25 mouse cellular contexts compared by ENCODE assay signal in genomic region chr1:128285136-128285535, GRCm38 (mm10). TPM values are rescaled to one million over a fixed set of nuclear protein-coding genes. Genes with fewer than 3 reads are reported as not detected.
DNase-seq lines count a peak whose midpoint lies in the region; ATAC-seq and TF ChIP-seq lines count a peak whose summit lies in the region.
"Had no signal": no experiment of that assay in that cellular context is flagged by ENCODE, and none has a peak within 500 bp of the region (broad histone marks: within the 10 kb centered on the region; RNA-seq: fewer than 3 reads in every experiment).

No protein-coding gene starts in this region.

- H3K27ac ChIP-seq in forebrain, embryonic 13.5 days: no peak overlapping the region
- no peak overlapping the region for H3K27ac ChIP-seq in forebrain, embryonic 11.5 days (ENCODE audit: low read depth, low read length)
- no peak overlapping the region for H3K27ac ChIP-seq in midbrain, embryonic 11.5 days (ENCODE audit: low read depth, low read length)
- no peak overlapping the region for H3K27ac ChIP-seq in midbrain, embryonic 10.5 days (replicated peaks)
- H3K27ac ChIP-seq: heart, embryonic 13.5 days; hindbrain, embryonic 13.5 days; left cerebral cortex, adult 2 months; liver, embryonic 12.5 days; neural tube, embryonic 13.5 days had no signal

- H3K4me2 ChIP-seq in forebrain, embryonic 13.5 days: no peak overlapping the region
- H3K4me2 ChIP-seq in forebrain, embryonic 11.5 days (ENCODE audit: low read depth, low read length, severe bottlenecking): no peak overlapping the region
- H3K4me2 ChIP-seq in midbrain, embryonic 11.5 days: no peak overlapping the region
- H3K4me2 ChIP-seq: heart, embryonic 13.5 days; hindbrain, embryonic 13.5 days; liver, embryonic 12.5 days; neural tube, embryonic 13.5 days had no signal

- intact Hi-C loops in heart, postnatal 14 days (cut with DNase I): loop anchor here (10.0 kb wide), 1 partner anchor 540 kb away; no protein-coding TSS in a partner anchor
- intact Hi-C loops in heart, postnatal 25 days (cut with DNase I): no loop called here

- TF ChIP-seq POLR2A in brain, embryonic 14.5 days (IDR thresholded peaks at IDR 0.05; ENCODE audit: borderline replicate concordance, extremely low read depth, insufficient read depth, insufficient read length, poor library complexity, severe bottlenecking): no peak

- no peak for TF ChIP-seq CTCF in brain, embryonic 14.5 days (IDR thresholded peaks at IDR 0.05; ENCODE audit: borderline replicate concordance, extremely low read depth, insufficient read depth, insufficient read length)

- H3K4me3 ChIP-seq in forebrain, embryonic 13.5 days: no peak overlapping the region
- no peak overlapping the region for H3K4me3 ChIP-seq in forebrain, embryonic 11.5 days (ENCODE audit: low read depth, low read length)
- no peak overlapping the region for H3K4me3 ChIP-seq in midbrain, embryonic 11.5 days (ENCODE audit: low read depth, low read length)
- no peak overlapping the region for H3K4me3 ChIP-seq in midbrain, embryonic 10.5 days
- H3K4me3 ChIP-seq: heart, embryonic 13.5 days; hindbrain, embryonic 13.5 days; left cerebral cortex, adult 2 months; liver, embryonic 12.5 days; megakaryocyte, embryonic 14.5 days; neural tube, embryonic 13.5 days had no signal

- H3K9me3 ChIP-seq in forebrain, embryonic 13.5 days (replicated peaks): no peaks in the 10 kb centered on the region
- H3K9me3 ChIP-seq in forebrain, embryonic 11.5 days (ENCODE audit: control insufficient read depth, low read length): no peaks in the 10 kb centered on the region
- no peaks in the 10 kb centered on the region for H3K9me3 ChIP-seq in midbrain, embryonic 11.5 days (ENCODE audit: control insufficient read depth, low read length)
- H3K9me3 ChIP-seq in midbrain, embryonic 10.5 days (replicated peaks): peaks cover 7% of the 10 kb centered on the region; the same call in 1 of the 2 replicates
- H3K9me3 ChIP-seq: liver, embryonic 12.5 days; megakaryocyte, embryonic 14.5 days; neural tube, embryonic 13.5 days had no signal

- H3K4me1 ChIP-seq in forebrain, embryonic 13.5 days: no peaks in the 10 kb centered on the region
- H3K4me1 ChIP-seq in forebrain, embryonic 11.5 days (replicated peaks; ENCODE audit: control insufficient read depth, insufficient read depth, low read length): no peaks in the 10 kb centered on the region
- no peaks in the 10 kb centered on the region for H3K4me1 ChIP-seq in midbrain, embryonic 11.5 days (ENCODE audit: control insufficient read depth, insufficient read depth, low read length)
- H3K4me1 ChIP-seq in midbrain, embryonic 10.5 days: no peaks in the 10 kb centered on the region
- H3K4me1 ChIP-seq: heart, embryonic 13.5 days; hindbrain, embryonic 13.5 days; liver, embryonic 12.5 days; neural tube, embryonic 13.5 days had no signal

- DNase-seq in forebrain, embryonic 11.5 days (ENCODE audit: low spot score): no peak
- peak; percentile 5 to 21 for DNase-seq in heart, postnatal 14 days
- DNase-seq in heart, postnatal 25 days (ENCODE audit: low spot score): no peak
- peak; percentile 59 for DNase-seq in midbrain, embryonic 11.5 days (ENCODE audit: low spot score, missing footprints)
- DNase-seq in midbrain, embryonic 10.5 days (ENCODE audit: low spot score): no peak
- DNase-seq in brain, embryonic 14.5 days (ENCODE audit: low read depth): peak; percentile 56
- DNase-seq: adrenal gland, postnatal 14 days; cerebellum, adult 2 months; cerebellum, postnatal 36 days; gastrocnemius, postnatal 14 days; heart, postnatal 36 days; kidney, adult 11 months; kidney, postnatal 14 days; liver, postnatal 0 days; lung, postnatal 36 days; thymus, adult 2 months; thymus, postnatal 36 days had no signal

- no peak overlapping the region for H3K9ac ChIP-seq in forebrain, embryonic 13.5 days
- no peak overlapping the region for H3K9ac ChIP-seq in forebrain, embryonic 11.5 days (ENCODE audit: low read length)
- no peak overlapping the region for H3K9ac ChIP-seq in midbrain, embryonic 11.5 days (ENCODE audit: low read length)
- H3K9ac ChIP-seq: heart, embryonic 13.5 days; hindbrain, embryonic 13.5 days; liver, embryonic 12.5 days; liver, postnatal 0 days; neural tube, embryonic 13.5 days had no signal

- ATAC-seq in forebrain, embryonic 13.5 days: peak; percentile 45; the same call in 1 of the 2 replicates
- no peak for ATAC-seq in forebrain, embryonic 11.5 days (replicated peaks; ENCODE audit: low FRiP score)
- no peak for ATAC-seq in midbrain, embryonic 11.5 days (ENCODE audit: low FRiP score)
- ATAC-seq: inflammation-experienced regulatory T-cells, adult 6 months; liver, embryonic 12.5 days; liver, postnatal 0 days had no signal

- H3K27me3 ChIP-seq in forebrain, embryonic 13.5 days: no peaks in the 10 kb centered on the region
- no peaks in the 10 kb centered on the region for H3K27me3 ChIP-seq in forebrain, embryonic 11.5 days (ENCODE audit: control insufficient read depth, insufficient read depth, low read length)
- no peaks in the 10 kb centered on the region for H3K27me3 ChIP-seq in midbrain, embryonic 11.5 days (ENCODE audit: control insufficient read depth, insufficient read depth, low read length)
- no peaks in the 10 kb centered on the region for H3K27me3 ChIP-seq in midbrain, embryonic 10.5 days (ENCODE audit: low read depth, poor library complexity, severe bottlenecking)
- H3K27me3 ChIP-seq: heart, embryonic 13.5 days; hindbrain, embryonic 13.5 days; liver, embryonic 12.5 days; neural tube, embryonic 13.5 days had no signal

- 77% methylated on average over 9 of the region's 9 CpGs for WGBS in forebrain, embryonic 13.5 days
- WGBS in forebrain, embryonic 11.5 days: 90% methylated on average over 9 of the region's 9 CpGs
- 91% methylated on average over 9 of the region's 9 CpGs for WGBS in midbrain, embryonic 11.5 days
- 93% methylated on average over 9 of the region's 9 CpGs for WGBS in midbrain, embryonic 10.5 days

- H3K36me3 ChIP-seq in forebrain, embryonic 13.5 days (ENCODE audit: poor library complexity, severe bottlenecking): peaks cover 22% of the 10 kb centered on the region
- H3K36me3 ChIP-seq in forebrain, embryonic 11.5 days (ENCODE audit: control insufficient read depth, insufficient read depth, low read length): no peaks in the 10 kb centered on the region
- no peaks in the 10 kb centered on the region for H3K36me3 ChIP-seq in midbrain, embryonic 11.5 days (ENCODE audit: control insufficient read depth, insufficient read depth, low read length)
- H3K36me3 ChIP-seq in midbrain, embryonic 10.5 days: peaks cover 84% of the 10 kb centered on the region

RNA-seq across cellular contexts. Expression of gene Ubxn4, which starts 41.4 kb away (rescaled TPM):
- polyA plus RNA-seq in forebrain, embryonic 13.5 days (2015; fragmentation: Nextera tagmentation; extraction: Ambion mirVana): 73.6 and 81.0 TPM in 2 replicates
- polyA plus RNA-seq in forebrain, embryonic 11.5 days (2014; fragmentation: Nextera tagmentation; extraction: Ambion mirVana): 59.8 and 72.6 TPM in 2 replicates
- 10 to 100 TPM; 37.8 to 41.5 TPM for total RNA-seq in heart, postnatal 14 days (2021)
- total RNA-seq in heart, postnatal 25 days (2021): 10 to 100 TPM; 33.4 to 37.6 TPM
- 70.1 and 71.1 TPM in 2 replicates for polyA plus RNA-seq in midbrain, embryonic 11.5 days (2014; fragmentation: Nextera tagmentation; extraction: Ambion mirVana)
- 63.4 and 64.7 TPM in 2 replicates for polyA plus RNA-seq in midbrain, embryonic 10.5 days (2016; fragmentation: Nextera tagmentation; extraction: Ambion mirVana)
- polyA plus RNA-seq in brain, embryonic 14.5 days (2012; rRNA removed): 46.6 and 51.6 TPM in 2 replicates

RNA-seq across cellular contexts. Expression of gene Lct, which starts 43.0 kb away (rescaled TPM):
- polyA plus RNA-seq in forebrain, embryonic 13.5 days (2015; fragmentation: Nextera tagmentation; extraction: Ambion mirVana): 0.10 and 0.42 TPM in 2 replicates
- 0.16 and 0.21 TPM in 2 replicates for polyA plus RNA-seq in forebrain, embryonic 11.5 days (2014; fragmentation: Nextera tagmentation; extraction: Ambion mirVana)
- under 1 TPM in 1 of 2 experiments, not detected in 1; 0.05 TPM for total RNA-seq in heart, postnatal 14 days (2021)
- not detected for total RNA-seq in heart, postnatal 25 days (2021)
- polyA plus RNA-seq in midbrain, embryonic 11.5 days (2014; fragmentation: Nextera tagmentation; extraction: Ambion mirVana): 0.40 TPM in 1 of 2 replicates, not detected in the other
- 0.19 and 0.21 TPM in 2 replicates for polyA plus RNA-seq in midbrain, embryonic 10.5 days (2016; fragmentation: Nextera tagmentation; extraction: Ambion mirVana)
- polyA plus RNA-seq in brain, embryonic 14.5 days (2012; rRNA removed): 0.21 and 0.25 TPM in 2 replicates
- total RNA-seq: gastrocnemius, postnatal 14 days; heart, postnatal 36 days had no signal
- polyA plus RNA-seq: liver, embryonic 12.5 days had no signal

Comparison
In these comparisons a context has a peak if more than half of its experiments do, and no peak if none do; other contexts are left out.
1. DNase-seq: peak in heart, postnatal 14 days (2 of 2), midbrain, embryonic 11.5 days (single experiment) and brain, embryonic 14.5 days (single experiment); none in forebrain, embryonic 11.5 days (single experiment), heart, postnatal 25 days (single experiment) and midbrain, embryonic 10.5 days (single experiment).